Mouse (Mus musculus): ENCODE measurements around the gene Dnah17. TPM values are rescaled to one million over a fixed set of nuclear protein-coding genes. Genes with fewer than 3 reads are reported as not detected.

Dnah17 gene
- polyA plus RNA-seq, 2 experiments from 2014 or later: 0.28 to 0.46 TPM

DNA sequence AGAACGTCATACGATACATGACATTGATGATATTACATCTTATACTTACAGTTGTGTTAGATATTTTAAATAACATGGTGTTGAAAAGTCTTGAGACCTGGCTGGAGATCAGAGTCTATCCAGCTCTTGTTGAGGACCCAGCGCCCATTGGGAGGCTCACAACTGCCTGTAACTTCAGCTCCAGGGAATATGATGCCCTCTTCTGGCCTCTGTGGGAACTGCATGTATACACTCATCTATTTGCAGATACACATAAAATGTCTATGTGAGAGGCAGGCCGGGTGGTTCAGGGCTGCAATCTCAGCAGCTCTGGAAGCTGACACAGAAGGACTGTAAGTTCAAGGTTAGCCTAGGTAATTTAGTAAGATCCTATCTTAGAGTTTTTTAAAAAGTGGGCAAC is 112.1 kb downstream of the Dnah17 start:
- ATAC-seq: no peak

DNA sequence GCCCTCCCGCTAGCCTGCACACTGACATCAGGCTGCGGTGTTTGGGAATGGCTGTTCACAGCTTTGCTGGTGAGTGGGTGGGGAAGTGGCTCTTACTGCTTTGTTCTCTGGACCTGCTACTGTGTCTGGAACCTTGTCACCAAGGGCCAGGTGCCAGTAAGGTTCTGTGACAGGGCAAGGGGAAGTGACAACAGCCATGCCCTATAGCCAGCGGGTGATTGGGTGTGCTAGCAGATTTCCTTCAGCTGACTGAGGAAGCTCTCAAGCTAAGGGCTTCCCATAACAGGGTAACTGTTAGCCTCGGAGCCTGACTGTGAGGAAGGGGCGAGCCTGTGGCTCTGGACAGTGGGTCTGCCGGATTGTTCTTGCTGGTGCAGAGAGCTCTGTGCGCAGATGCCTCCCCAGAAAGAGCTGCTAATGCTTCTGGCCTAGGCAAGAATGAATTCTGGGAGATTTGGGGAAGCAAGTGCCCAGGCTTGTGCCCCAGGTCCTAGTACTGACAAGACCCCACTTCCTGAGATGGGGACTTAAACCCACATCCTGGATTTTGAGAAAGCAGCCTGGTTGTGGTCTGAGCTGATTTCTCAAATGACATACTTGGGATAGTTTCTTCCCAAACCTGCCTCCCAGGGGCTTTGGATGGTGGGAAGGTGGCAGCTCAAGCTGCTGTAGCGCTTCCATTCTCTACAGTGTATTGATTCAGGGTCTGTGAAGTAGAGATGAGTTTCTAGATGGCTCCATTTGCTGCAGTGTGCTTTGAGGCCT is 114.9 kb downstream of the Dnah17 start:
- ATAC-seq: peak; percentile 55

- ATAC-seq: peak; percentile 82
Measured at GRCm38 (mm10) chr11:118014391-118014995, 115.9 kb downstream of the Dnah17 start.

DNA sequence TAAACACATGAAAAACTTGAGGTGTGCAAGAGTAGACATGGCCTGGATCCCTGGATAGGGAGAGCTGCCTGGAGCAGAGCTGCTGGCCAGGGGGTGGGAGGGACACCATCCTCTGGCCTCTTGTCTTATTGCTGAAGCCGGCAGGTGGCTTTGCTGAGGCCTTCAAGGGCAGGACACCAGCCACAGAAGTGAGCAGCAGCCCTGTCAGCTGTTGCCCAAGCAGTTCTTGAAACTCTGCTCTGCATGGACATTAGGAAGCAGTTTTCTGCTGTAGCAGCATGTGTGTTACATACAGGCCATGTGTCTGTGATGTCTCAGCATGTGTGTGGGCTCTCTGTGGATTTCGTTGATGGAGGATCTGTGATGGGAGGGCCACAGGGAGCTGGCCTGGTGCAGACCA is 117.1 kb downstream of the Dnah17 start:
- no peak for ATAC-seq

GRCm38 (mm10) chr11:118012595-118012994 is 117.8 kb downstream of the Dnah17 start:
- ATAC-seq: no peak

DNA sequence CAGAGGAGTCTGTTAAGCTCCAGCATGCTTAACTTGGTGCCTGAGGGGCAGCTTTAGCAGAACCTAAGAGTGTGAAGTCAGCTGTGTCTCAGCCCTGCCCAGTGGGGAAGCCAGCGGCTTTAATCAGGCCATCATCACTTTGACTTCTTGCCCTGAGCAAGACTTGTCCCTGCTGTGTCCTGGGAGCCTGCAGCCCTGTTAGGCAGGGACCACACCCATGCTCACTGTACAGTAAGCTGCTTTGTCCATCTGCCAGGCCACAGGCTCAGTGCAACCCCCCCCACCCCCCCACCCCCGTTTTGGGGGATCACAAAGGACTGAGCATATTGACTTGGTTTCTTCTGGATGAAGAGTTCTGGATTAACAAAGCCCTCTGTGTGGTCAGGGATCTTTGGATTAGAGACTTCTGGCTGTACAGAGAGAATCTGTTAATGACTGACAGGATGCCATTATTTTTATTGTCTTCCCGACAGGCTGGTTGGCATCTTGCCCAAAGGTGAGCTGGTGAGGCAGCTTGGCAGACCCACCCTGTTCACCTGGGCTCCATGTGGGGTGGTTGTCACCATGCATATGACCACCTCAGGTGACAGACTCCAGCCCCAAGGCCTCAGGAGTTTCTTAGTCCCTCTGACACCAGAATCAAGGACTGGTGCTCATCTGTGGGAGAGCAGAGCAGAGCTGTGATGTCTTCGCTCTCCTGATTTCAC is 120.4 kb downstream of the Dnah17 start:
- ATAC-seq: no peak

DNA sequence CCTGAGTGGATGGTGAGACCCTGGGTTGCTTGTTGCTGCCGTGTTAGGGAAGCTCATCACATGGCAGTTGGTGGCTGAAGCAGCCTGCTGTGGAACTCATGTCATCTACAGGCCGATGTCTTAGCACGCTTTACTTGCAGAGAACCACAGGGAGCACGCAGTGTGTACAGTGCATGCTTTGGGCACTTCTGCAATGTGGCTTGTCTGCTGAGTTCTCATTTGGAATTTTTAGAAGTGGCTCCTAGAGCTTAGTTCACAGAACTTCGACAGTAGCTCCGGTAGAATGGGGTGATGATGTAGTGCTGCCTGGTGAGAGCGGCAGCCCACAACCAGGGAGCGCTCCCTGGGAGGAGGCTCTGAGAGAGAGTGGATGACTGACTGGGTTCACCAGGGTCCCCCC is 121.6 kb downstream of the Dnah17 start:
- no peak for ATAC-seq

DNA sequence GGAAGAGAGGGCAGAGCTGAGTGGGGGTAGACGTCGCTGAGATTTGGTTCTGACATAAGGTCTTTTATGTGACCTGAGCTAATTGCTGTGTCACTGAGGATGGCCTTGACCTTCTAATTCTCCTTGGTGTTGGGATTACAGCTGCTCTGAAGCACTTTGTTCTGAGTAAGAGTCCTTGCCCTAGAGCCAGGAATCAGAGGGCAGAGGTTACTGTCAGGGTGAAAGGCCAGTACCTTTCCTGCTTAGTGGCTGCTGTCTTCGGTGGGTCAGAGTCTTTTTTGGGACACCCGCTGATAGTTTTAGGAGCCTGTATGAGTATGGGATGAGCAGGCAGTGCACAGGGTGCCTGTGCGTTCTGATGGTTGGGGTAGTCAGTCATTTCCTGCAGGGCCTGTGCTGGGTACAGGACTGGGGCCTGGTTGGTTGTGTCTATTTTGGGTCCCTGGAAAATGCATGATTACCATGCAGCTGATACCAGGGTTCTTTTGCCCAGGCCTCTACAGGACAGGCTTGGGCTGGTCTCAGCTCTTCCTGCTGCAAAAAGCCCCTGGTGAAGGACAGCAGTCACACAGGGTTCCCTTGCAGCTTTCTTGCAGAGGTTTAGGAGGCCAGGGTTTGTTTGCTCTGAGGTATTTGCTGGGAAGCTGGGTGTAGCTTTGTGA is 122.2 kb downstream of the Dnah17 start:
- no peak for ATAC-seq

GRCm38 (mm10) chr11:118007460-118008143 is 122.8 kb downstream of the Dnah17 start:
- ATAC-seq: peak; percentile 23

- ATAC-seq: no peak
Measured at GRCm38 (mm10) chr11:118004217-118004616, 126.2 kb downstream of the Dnah17 start.

GRCm38 (mm10) chr11:118003718-118004117 is 126.7 kb downstream of the Dnah17 start:
- ATAC-seq: no peak

DNA sequence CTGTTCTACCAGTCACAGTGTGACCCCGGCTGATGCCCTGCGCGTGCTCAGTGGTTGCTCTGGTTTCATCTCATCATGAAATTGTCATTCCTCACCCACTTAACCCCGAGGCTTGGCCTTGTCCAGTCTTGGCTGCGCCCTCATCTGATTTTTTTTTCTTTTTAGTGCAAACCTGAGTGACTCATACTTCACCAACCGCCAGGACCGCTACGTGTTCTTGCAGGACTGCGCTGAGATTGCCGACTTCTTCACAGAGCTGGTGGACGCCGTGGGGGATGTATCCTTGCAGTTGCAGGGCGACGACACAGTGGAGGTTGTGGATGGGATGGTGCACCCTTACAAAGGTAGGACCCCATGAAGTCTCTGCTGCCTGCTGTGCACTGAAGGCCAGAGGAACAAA is 127.3 kb downstream of the Dnah17 start:
- no peak for ATAC-seq

GRCm38 (mm10) chr11:118000565-118001215 is 129.7 kb downstream of the Dnah17 start:
- ATAC-seq: peak; percentile 49

GRCm38 (mm10) chr11:118000083-118000482 is 130.4 kb downstream of the Dnah17 start:
- ATAC-seq: no peak

DNA sequence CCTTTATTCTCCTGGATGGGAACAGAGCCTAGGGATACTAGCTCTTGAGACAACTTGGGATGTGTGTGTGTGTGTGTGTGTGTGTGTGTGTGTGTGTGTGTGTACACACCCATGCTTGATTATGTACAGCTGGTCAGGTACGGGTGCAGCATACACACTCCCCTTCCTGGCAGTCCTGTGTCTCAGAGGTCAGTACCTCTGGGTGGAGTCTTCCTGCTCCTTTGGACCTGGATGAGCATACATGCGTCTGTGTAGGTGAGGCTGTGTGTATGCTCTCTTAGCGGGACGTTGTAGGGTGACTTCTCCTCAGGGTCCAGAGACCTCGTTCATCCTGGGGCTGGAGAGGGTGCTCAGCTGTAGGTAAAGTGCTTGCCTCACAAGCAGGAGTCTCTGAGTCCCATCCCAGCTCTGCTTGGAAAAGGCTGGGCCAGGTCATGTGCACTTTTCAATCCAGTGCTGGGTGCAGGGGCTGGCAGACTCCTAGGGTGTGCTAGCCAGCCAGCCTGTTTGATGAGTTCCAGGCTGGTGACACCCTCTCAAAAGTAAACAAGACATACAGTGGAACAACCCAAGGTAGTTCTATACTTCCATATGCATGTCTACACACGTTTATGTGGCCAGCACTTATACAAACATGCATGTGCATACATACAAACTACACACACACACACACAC is 131.0 kb downstream of the Dnah17 start:
- no peak for ATAC-seq

GRCm38 (mm10) chr11:117998356-117998755 is 132.1 kb downstream of the Dnah17 start:
- no peak for ATAC-seq

- ATAC-seq: no peak
Measured at GRCm38 (mm10) chr11:117997085-117997484, 133.3 kb downstream of the Dnah17 start.

GRCm38 (mm10) chr11:117996066-117996465 is 134.4 kb downstream of the Dnah17 start:
- no peak for ATAC-seq

DNA sequence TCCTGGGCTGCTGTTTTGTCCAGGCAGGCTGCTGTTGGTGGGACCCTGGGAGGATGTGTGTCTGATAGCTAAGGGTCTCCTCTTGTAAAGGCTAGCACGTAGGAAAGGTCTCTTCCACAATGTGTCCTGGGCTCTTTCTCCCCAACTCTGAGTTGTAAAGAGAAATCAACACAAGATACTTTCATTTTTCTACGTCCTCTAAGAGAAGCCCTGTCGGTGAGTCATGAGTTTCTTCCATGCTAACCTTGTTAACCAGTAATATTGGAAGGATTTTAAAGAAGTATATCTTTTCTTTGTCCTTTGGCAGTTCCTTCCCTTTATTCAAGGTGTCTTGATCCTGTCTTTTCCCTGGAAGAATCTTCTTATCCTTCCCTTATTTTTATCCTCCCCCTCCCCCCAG is 134.8 kb downstream of the Dnah17 start:
- ATAC-seq: no peak

DNA sequence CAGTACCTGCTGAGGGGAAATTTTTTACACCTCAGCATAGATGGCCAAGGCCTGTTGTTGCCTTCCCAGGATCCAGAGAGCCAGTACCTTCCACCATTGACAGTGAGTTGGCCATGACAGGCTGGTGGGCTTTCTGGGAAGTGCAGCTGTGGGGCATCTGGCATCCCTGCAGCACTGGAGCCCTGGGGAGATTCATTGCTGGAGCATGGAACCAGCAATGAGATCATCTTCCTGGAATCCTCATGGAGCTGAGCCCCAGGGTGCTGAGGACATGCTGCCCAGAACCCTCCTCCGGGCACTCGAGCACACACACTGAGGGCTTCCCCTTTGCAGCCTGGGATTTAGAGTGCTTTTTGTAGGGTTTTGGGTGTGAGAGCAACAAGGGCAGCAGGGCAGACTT is 135.2 kb downstream of the Dnah17 start:
- no peak for ATAC-seq

Data from activated CD4-positive, CD25-positive, alpha-beta regulatory T cell, adult 4 months (primary cell).